Mouse (Mus musculus): Measurements from ENCODE around the gene Unc80.

- TF ChIP-seq POLR2A (IDR thresholded peaks at IDR 0.05; ENCODE audit: extremely low read depth, insufficient read depth, low read length) = no peak
- no peak for TF ChIP-seq CTCF (IDR thresholded peaks at IDR 0.05; ENCODE audit: extremely low read depth, insufficient read depth, low read length)
Observed at GRCm38 (mm10) chr1:66468704-66469020, 495 bp downstream of the Unc80 start.

Measured in cortical plate, adult 2 months (tissue).